Mouse (Mus musculus) embryonic fibroblast, embryonic 13.5 days (primary cell): ENCODE measurements at regions not wholly inside any gene's neighbourhood (a gene's known extent, or its start where the extent isn't known, plus 50 kb on each side); places are given as distances from the start of the nearest gene placed in this dataset.

ENCODE experiments used
- H3K27ac ChIP-seq: 2 replicates; pipeline ENCODE4 v1.5.1; 2012; ENCODE audit warnings: low read length, control low read depth, inconsistent platforms; ENCODE audit not compliant: insufficient read depth
- H3K4me1 ChIP-seq: 2 replicates; pipeline ENCODE4 v1.6.1; 2011; ENCODE audit warnings: low read length; ENCODE audit not compliant: control insufficient read depth, insufficient read depth
- H3K4me3 ChIP-seq: 2 replicates; pipeline ENCODE4 v1.5.1; 2011; ENCODE audit warnings: mild to moderate bottlenecking, control low read depth, low read length; ENCODE audit not compliant: insufficient read depth
- CTCF ChIP-seq: IDR thresholded peaks from 2 replicates; pipeline ENCODE4 v1.5.1; 2011; ENCODE audit warnings: mild to moderate bottlenecking, control low read depth, low read length, moderate library complexity, borderline replicate concordance; ENCODE audit not compliant: insufficient read depth
- POLR2A ChIP-seq: IDR thresholded peaks from 2 replicates; pipeline ENCODE4 v1.6.1; 2011; ENCODE audit warnings: low read depth, mild to moderate bottlenecking, control low read depth, low read length, moderate library complexity

- TF ChIP-seq CTCF (no peak), POLR2A (no peak)
- Histone ChIP-seq H3K27ac (no peak overlapping the region), H3K4me1 (no peaks in the 10 kb centered on the region), H3K4me3 (no peak overlapping the region)
These were observed 354.8 kb upstream of the Igfbp3 start for GRCm38 (mm10) chr11:7568484-7568883.

GRCm38 (mm10) chr11:7562029-7562428, 348.3 kb upstream of the Igfbp3 start:
- TF ChIP-seq CTCF: no peak
- TF ChIP-seq POLR2A: no peak
- Histone ChIP-seq H3K27ac (no peak overlapping the region), H3K4me3 (no peak overlapping the region), H3K4me1 (no peaks in the 10 kb centered on the region)

GRCm38 (mm10) chr11:7561437-7561836, 347.7 kb upstream of the Igfbp3 start:
- Histone ChIP-seq H3K27ac (no peak overlapping the region), H3K4me3 (no peak overlapping the region), H3K4me1 (no peaks in the 10 kb centered on the region)
- TF ChIP-seq CTCF (no peak), POLR2A (no peak)

DNA sequence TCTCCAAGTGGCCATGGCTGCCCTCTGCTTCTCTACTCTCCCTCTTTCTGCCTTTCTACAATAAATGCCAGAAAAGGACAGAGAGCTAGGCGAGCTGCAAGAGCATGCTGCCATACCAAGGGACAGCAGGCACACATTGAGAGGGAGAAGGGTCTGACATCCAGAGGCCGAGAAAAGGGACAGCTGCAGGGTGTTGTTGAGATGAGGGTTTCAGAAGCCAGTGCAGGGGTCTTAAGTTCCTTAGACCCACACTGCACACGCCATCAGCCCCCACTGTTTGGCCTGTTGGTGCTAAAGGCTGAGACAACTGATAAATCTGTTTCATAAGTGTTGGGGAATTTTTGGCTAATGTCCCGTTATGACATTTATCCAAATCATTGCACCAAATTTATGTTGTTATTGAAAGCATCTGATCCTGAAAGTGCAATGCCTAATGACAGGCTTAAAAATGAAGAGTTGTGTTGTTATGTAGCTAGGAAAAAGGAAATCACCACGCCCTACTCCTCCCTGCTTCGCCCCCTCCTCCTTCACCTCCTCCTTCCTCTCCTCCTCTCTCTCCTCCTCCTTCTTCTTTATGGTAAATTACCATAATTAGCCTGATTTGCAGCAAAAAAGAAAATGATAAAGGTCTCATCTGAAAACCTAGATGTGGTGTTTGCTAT, 342.0 kb upstream of the Igfbp3 start:
- no peak for TF ChIP-seq CTCF
- no peak overlapping the region for H3K27ac ChIP-seq
- H3K4me3 ChIP-seq: no peak overlapping the region
- no peaks in the 10 kb centered on the region for H3K4me1 ChIP-seq

DNA sequence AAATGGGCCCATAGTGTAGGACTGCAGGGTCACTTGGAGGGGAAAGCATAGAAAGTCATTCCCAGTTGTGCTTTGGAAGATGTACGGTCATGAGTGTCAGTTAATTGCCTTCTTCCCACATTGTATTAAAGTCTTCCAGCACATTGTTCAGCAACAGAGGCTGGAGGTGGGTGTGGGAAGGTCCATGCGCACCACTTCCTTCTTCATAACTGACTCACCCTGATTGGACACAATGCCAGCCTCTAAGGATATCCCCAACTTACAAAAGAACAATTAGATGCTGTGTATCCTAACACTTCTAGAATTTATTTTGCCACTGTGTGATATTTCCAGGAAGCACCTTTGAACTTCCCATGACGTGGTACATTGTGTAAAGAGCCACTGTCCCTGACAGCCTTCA, 338.4 kb upstream of the Igfbp3 start:
- Histone ChIP-seq H3K27ac (no peak overlapping the region), H3K4me1 (no peaks in the 10 kb centered on the region), H3K4me3 (no peak overlapping the region)
- TF ChIP-seq POLR2A (no peak), CTCF (no peak)

GRCm38 (mm10) chr11:7547796-7548195, 334.1 kb upstream of the Igfbp3 start:
- Histone ChIP-seq H3K4me1 (no peaks in the 10 kb centered on the region), H3K27ac (no peak overlapping the region), H3K4me3 (no peak overlapping the region)
- no peak for TF ChIP-seq POLR2A
- no peak for TF ChIP-seq CTCF

DNA sequence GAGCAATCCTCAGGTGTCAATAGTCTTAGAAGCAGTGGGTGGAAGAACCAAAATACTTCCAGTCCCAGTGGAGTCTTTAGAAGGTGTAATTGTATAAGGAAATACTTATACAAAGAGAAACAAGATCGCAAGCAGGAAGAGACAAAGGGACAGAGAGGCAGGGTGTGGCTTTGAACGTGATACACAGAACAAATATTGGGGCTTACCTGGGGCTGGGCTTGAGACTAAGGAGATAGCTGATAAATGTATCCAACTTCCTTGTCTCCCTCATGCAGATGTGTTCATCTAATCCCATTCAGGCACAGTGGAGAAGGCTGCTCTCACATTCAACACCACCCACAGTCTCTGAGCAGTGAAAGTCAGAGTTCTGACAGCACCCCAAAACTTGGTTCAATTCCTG, 331.9 kb upstream of the Igfbp3 start:
- no peaks in the 10 kb centered on the region for H3K4me1 ChIP-seq
- H3K4me3 ChIP-seq: no peak overlapping the region
- no peak overlapping the region for H3K27ac ChIP-seq
- TF ChIP-seq POLR2A (no peak), CTCF (no peak)

- TF ChIP-seq POLR2A (no peak), CTCF (no peak)
These were observed 320.9 kb upstream of the Igfbp3 start for GRCm38 (mm10) chr11:7534590-7534989.

DNA sequence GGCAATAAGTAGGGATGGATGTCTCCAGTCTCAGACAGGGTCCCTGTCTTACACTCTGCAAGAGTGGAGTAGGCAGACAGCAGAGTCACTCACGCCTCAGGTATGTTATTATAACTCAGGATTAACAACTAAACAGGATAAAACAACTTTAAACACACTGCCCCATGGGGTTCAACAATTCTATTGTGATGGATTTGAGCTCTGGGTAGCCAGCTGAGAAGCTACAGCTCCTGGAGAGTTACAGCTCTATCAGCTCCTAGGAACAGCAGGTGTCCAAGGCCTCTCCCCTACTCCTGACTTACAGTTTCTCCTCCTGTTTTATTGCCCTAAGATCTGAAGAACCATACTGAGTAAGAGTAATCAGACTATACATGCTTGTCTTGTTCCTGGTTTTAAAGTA, 319.6 kb upstream of the Igfbp3 start:
- Histone ChIP-seq H3K27ac (no peak overlapping the region), H3K4me3 (no peak overlapping the region), H3K4me1 (no peaks in the 10 kb centered on the region)
- no peak for TF ChIP-seq CTCF
- TF ChIP-seq POLR2A: no peak

More at GRCm38 (mm10) chr11:7534590-7534989, 320.9 kb upstream of the Igfbp3 start:
- Histone ChIP-seq H3K4me3 (no peak overlapping the region), H3K27ac (no peak overlapping the region), H3K4me1 (no peaks in the 10 kb centered on the region)

GRCm38 (mm10) chr11:7531847-7532246, 318.1 kb upstream of the Igfbp3 start:
- H3K4me1 ChIP-seq: no peaks in the 10 kb centered on the region
- H3K27ac ChIP-seq: no peak overlapping the region
- H3K4me3 ChIP-seq: no peak overlapping the region
- TF ChIP-seq CTCF (no peak), POLR2A (no peak)

- Histone ChIP-seq H3K27ac (no peak overlapping the region), H3K4me3 (no peak overlapping the region), H3K4me1 (no peaks in the 10 kb centered on the region)
- TF ChIP-seq CTCF (no peak), POLR2A (no peak)
These were observed 316.9 kb upstream of the Igfbp3 start for GRCm38 (mm10) chr11:7530482-7531148.
